Mouse (Mus musculus): Measurements from ENCODE around the gene Npl.

- TF ChIP-seq CTCF (IDR thresholded peaks at IDR 0.05; ENCODE audit: extremely low read depth, insufficient read length, insufficient replicate concordance, low read depth, low read length): no peak
- no peak for TF ChIP-seq POLR2A (IDR thresholded peaks at IDR 0.05; ENCODE audit: low read depth, low read length)
Measured at GRCm38 (mm10) chr1:153586826-153587225, 37.0 kb upstream of the Npl start.

Measured in small intestine, adult 2 months (tissue).